In genomic region chr11:69452114-69452867, GRCm38 (mm10) we compare ENCODE assay signal across 9 mouse cellular contexts. TPM values are rescaled to one million over a fixed set of nuclear protein-coding genes. Genes with fewer than 3 reads are reported as not detected.
DNase-seq lines count a peak whose midpoint lies in the region; ATAC-seq and TF ChIP-seq lines count a peak whose summit lies in the region.
"Had no signal": no experiment of that assay in that cellular context is flagged by ENCODE, and none has a peak within 500 bp of the region (broad histone marks: within the 10 kb centered on the region; RNA-seq: fewer than 3 reads in every experiment).

No protein-coding gene starts in this region.

- TF ChIP-seq EP300 in CH12.LX (IDR thresholded peaks at IDR 0.05; ENCODE audit: low read length), result no peak

- no peak overlapping the region for H3K4me2 ChIP-seq in CH12.LX (ENCODE audit: insufficient read depth, low read depth, poor library complexity, severe bottlenecking)
- H3K4me2 ChIP-seq in heart, embryonic 14.5 days (ENCODE audit: low read length), result peak overlapping the region; percentile 60
- peak overlapping the region; percentile 28 for H3K4me2 ChIP-seq in limb, embryonic 13.5 days (replicated peaks)
- H3K4me2 ChIP-seq: liver, embryonic 15.5 days had no signal

- 16% methylated on average over 23 of the region's 23 CpGs for WGBS in heart, embryonic 14.5 days
- 54% methylated on average over 23 of the region's 23 CpGs for WGBS in limb, embryonic 13.5 days

- no peaks in the 10 kb centered on the region for H3K79me2 ChIP-seq in CH12.LX (replicated peaks; ENCODE audit: control insufficient read depth, extremely low read depth, insufficient read depth, poor library complexity, severe bottlenecking)

- no peaks in the 10 kb centered on the region for H3K36me3 ChIP-seq in CH12.LX (replicated peaks in 1 of 2; ENCODE audit: control insufficient read depth in 1 of 2, insufficient read depth in 1 of 2, low read length in 1 of 2)
- H3K36me3 ChIP-seq in heart, embryonic 14.5 days (ENCODE audit: control insufficient read depth, insufficient read depth, low read length), result no peaks in the 10 kb centered on the region
- no peaks in the 10 kb centered on the region for H3K36me3 ChIP-seq in limb, embryonic 13.5 days
- H3K36me3 ChIP-seq: liver, embryonic 15.5 days had no signal

- no peak overlapping the region for H3K4me3 ChIP-seq in CH12.LX (replicated peaks in 1 of 3; ENCODE audit: low read depth in 2 of 3, low read length in 2 of 3, poor library complexity in 1 of 3)
- H3K4me3 ChIP-seq in heart, embryonic 14.5 days (ENCODE audit: control insufficient read depth in 1 of 2, insufficient read depth in 1 of 2, low read depth in 1 of 2, low read length in 2 of 2), result peak overlapping the region; percentile 17 to 33; a peak in 3 of 4 replicates
- H3K4me3 ChIP-seq in limb, embryonic 13.5 days, result 0 out of 2 replicates have a peak overlapping the region, but pooled peaks have one; percentile 8
- H3K4me3 ChIP-seq: liver, embryonic 15.5 days had no signal

- no peak for TF ChIP-seq RAD21 in CH12.LX (IDR thresholded peaks at IDR 0.05; ENCODE audit: low read depth, low read length)

- in situ Hi-C loops in CH12.LX (cut with MboI; ENCODE audit: low pct_ligation_motif_present, low pct_unique_long_range_greater_than_20kb, low sequenced_read_pairs), result no loop called here

- no peaks in the 10 kb centered on the region for H3K9me3 ChIP-seq in CH12.LX (replicated peaks; ENCODE audit: low read length)
- no peaks in the 10 kb centered on the region for H3K9me3 ChIP-seq in heart, embryonic 14.5 days (ENCODE audit: control insufficient read depth, low read length)
- H3K9me3 ChIP-seq in limb, embryonic 13.5 days, result no peaks in the 10 kb centered on the region
- H3K9me3 ChIP-seq: liver, embryonic 15.5 days had no signal

- dilution Hi-C loops in CH12.LX (cut with MboI; ENCODE audit: extremely low pct_ligation_motif_present, extremely low pct_unique_long_range_greater_than_20kb, low sequenced_read_pairs), result no loop called here

- peak; percentile 35 for DNase-seq in CH12.LX (ENCODE audit: extremely low read depth)
- peak; percentile 93 for DNase-seq in ZHBTc4 (ENCODE audit: low read depth, low spot score)
- peak; percentile 60 for DNase-seq in yolk sac, embryonic 10.5 days (ENCODE audit: low spot score)
- DNase-seq in Muller cell, postnatal 12 days (ENCODE audit: inconsistent ontology term), result no peak
- no peak for DNase-seq in left cerebral cortex, adult 11 months (ENCODE audit: low spot score)

- peaks cover 4 to 15% of the 10 kb centered on the region in 2 experiments for H3K4me1 ChIP-seq in CH12.LX (ENCODE audit: control insufficient read depth in 1 of 2, insufficient read depth in 2 of 2)
- peaks cover 27% of the 10 kb centered on the region in 2 experiments for H3K4me1 ChIP-seq in heart, embryonic 14.5 days (ENCODE audit: control insufficient read depth in 2 of 2, insufficient read depth in 2 of 2, low read length in 2 of 2)
- peaks cover 24% of the 10 kb centered on the region for H3K4me1 ChIP-seq in limb, embryonic 13.5 days

- no peak overlapping the region for H3K9ac ChIP-seq in CH12.LX (ENCODE audit: insufficient read depth, low read depth)
- H3K9ac ChIP-seq in heart, embryonic 14.5 days (ENCODE audit: low read length), result peak overlapping the region; percentile 44
- H3K9ac ChIP-seq in limb, embryonic 13.5 days, result 0 out of 2 replicates have a peak overlapping the region, but pooled peaks have one; percentile 13
- H3K9ac ChIP-seq: liver, embryonic 15.5 days had no signal

- H3K27me3 ChIP-seq in CH12.LX (replicated peaks), result peaks cover 77% of the 10 kb centered on the region
- H3K27me3 ChIP-seq in heart, embryonic 14.5 days (ENCODE audit: control insufficient read depth, insufficient read depth, low read length), result no peaks in the 10 kb centered on the region
- no peaks in the 10 kb centered on the region for H3K27me3 ChIP-seq in limb, embryonic 13.5 days

- no peak for TF ChIP-seq POLR2A in CH12.LX (IDR thresholded peaks at IDR 0.05; ENCODE audit: low read depth, low read length)

- no peak for TF ChIP-seq CTCF in CH12.LX (conservative IDR thresholded peaks at IDR 0.05 in 1 of 2, IDR thresholded peaks at IDR 0.05 in 1 of 2; ENCODE audit: low read depth in 2 of 2, low read length in 2 of 2)

- peak; percentile 52; the same call in 1 of the 2 replicates for ATAC-seq in heart, embryonic 14.5 days (ENCODE audit: insufficient number of reproducible peaks, insufficient read depth, low FRiP score, low read depth)
- ATAC-seq in limb, embryonic 13.5 days (ENCODE audit: low FRiP score, low read depth), result no peak
- ATAC-seq in CD4-positive, CD25-positive, alpha-beta regulatory T cell, adult 4 months, result no peak

- no peak overlapping the region for H3K27ac ChIP-seq in CH12.LX (ENCODE audit: insufficient read depth, low read depth)
- peak overlapping the region; percentile 80 to 87 for H3K27ac ChIP-seq in heart, embryonic 14.5 days (replicated peaks in 1 of 2; ENCODE audit: control insufficient read depth in 1 of 2, insufficient read depth in 1 of 2, low read depth in 2 of 2, low read length in 2 of 2)
- peak overlapping the region; percentile 74 for H3K27ac ChIP-seq in limb, embryonic 13.5 days
- H3K27ac ChIP-seq: liver, embryonic 15.5 days had no signal

TF ChIP-seq in CH12.LX, 34 proteins besides CTCF, POLR2A, EP300 and RAD21:
- TF ChIP-seq GABPA (IDR thresholded peaks at IDR 0.05; ENCODE audit: insufficient replicate concordance, low read depth, low read length) (no peak), ZNF384 (IDR thresholded peaks at IDR 0.05; ENCODE audit: low read depth, low read length) (0 out of 2 replicates have a peak, but pooled peaks have one; percentile 4), MAZ (IDR thresholded peaks at IDR 0.05; ENCODE audit: low read depth, low read length) (no peak), IRF4 (IDR thresholded peaks at IDR 0.05; ENCODE audit: low read depth, low read length) (no peak), NRF1 (IDR thresholded peaks at IDR 0.05; ENCODE audit: low read depth, low read length) (no peak), PAX5 (IDR thresholded peaks at IDR 0.05; ENCODE audit: low read length) (no peak), TCF12 (IDR thresholded peaks at IDR 0.05; ENCODE audit: low read depth, low read length) (no peak), BHLHE40 (IDR thresholded peaks at IDR 0.05; ENCODE audit: low read depth, low read length) (peak; percentile 83), SMC3 (IDR thresholded peaks at IDR 0.05; ENCODE audit: low read depth, low read length) (no peak), JUND (conservative IDR thresholded peaks at IDR 0.05; ENCODE audit: low read depth, low read length) (no peak), ZMIZ1 (IDR thresholded peaks at IDR 0.05; ENCODE audit: low read depth, low read length) (no peak)

RNA-seq across cellular contexts. Expression of gene Kdm6b, which starts 38.8 kb away (rescaled TPM):
- 2.9 and 5.7 TPM in 2 replicates for total RNA-seq in CH12.LX (2012; rRNA removed)
- 0.36 and 0.66 TPM in 2 replicates for total RNA-seq in CH12.LX (2014; rRNA removed)
- 6.0 and 7.2 TPM in 2 replicates for polyA plus RNA-seq in CH12.LX (2012; ENCODE audit: insufficient read length, low read depth)
- polyA plus RNA-seq in heart, embryonic 14.5 days (2014; fragmentation: Nextera tagmentation; extraction: Ambion mirVana), result 18.0 and 22.0 TPM in 2 replicates
- 47.3 and 49.3 TPM in 2 replicates for polyA plus RNA-seq in limb, embryonic 13.5 days (2015; fragmentation: Nextera tagmentation; extraction: Ambion mirVana)
- 10 to 100 TPM; 30.7 to 32.6 TPM for polyA plus RNA-seq in CD4-positive, CD25-positive, alpha-beta regulatory T cell, adult 4 months (2017; shearing (Covaris generic))

RNA-seq across cellular contexts. Expression of gene Tmem88, which starts 54.3 kb away (rescaled TPM):
- total RNA-seq in CH12.LX (2012; rRNA removed) (0.25 and 0.38 TPM in 2 replicates), CH12.LX (2014; rRNA removed) (not detected in 2 replicates)
- 0.16 and 0.22 TPM in 2 replicates for polyA plus RNA-seq in CH12.LX (2012; ENCODE audit: insufficient read length, low read depth)
- polyA plus RNA-seq in heart, embryonic 14.5 days (2014; fragmentation: Nextera tagmentation; extraction: Ambion mirVana), result 43.1 and 46.7 TPM in 2 replicates
- 24.0 and 25.6 TPM in 2 replicates for polyA plus RNA-seq in limb, embryonic 13.5 days (2015; fragmentation: Nextera tagmentation; extraction: Ambion mirVana)
- polyA plus RNA-seq in CD4-positive, CD25-positive, alpha-beta regulatory T cell, adult 4 months (2017; shearing (Covaris generic)), result 1 to 10 TPM; 1.1 to 1.2 TPM

RNA-seq across cellular contexts. Expression of gene Cyb5d1, which starts 56.9 kb away (rescaled TPM):
- total RNA-seq in CH12.LX (2012; rRNA removed), result 28.4 and 37.4 TPM in 2 replicates
- total RNA-seq in CH12.LX (2014; rRNA removed), result 27.3 and 29.3 TPM in 2 replicates
- polyA plus RNA-seq in CH12.LX (2012; ENCODE audit: insufficient read length, low read depth), result 29.5 and 33.2 TPM in 2 replicates
- 19.9 and 22.1 TPM in 2 replicates for polyA plus RNA-seq in heart, embryonic 14.5 days (2014; fragmentation: Nextera tagmentation; extraction: Ambion mirVana)
- polyA plus RNA-seq in limb, embryonic 13.5 days (2015; fragmentation: Nextera tagmentation; extraction: Ambion mirVana), result 35.6 and 38.1 TPM in 2 replicates
- 10 to 100 TPM; 17.0 to 28.2 TPM for polyA plus RNA-seq in CD4-positive, CD25-positive, alpha-beta regulatory T cell, adult 4 months (2017; shearing (Covaris generic))

RNA-seq across cellular contexts. Expression of gene Naa38, which starts 57.0 kb away (rescaled TPM):
- 193 and 208 TPM in 2 replicates for total RNA-seq in CH12.LX (2012; rRNA removed)
- total RNA-seq in CH12.LX (2014; rRNA removed), result 161 and 201 TPM in 2 replicates
- polyA plus RNA-seq in CH12.LX (2012; ENCODE audit: insufficient read length, low read depth), result 137 and 153 TPM in 2 replicates
- 158 and 174 TPM in 2 replicates for polyA plus RNA-seq in heart, embryonic 14.5 days (2014; fragmentation: Nextera tagmentation; extraction: Ambion mirVana)
- polyA plus RNA-seq in limb, embryonic 13.5 days (2015; fragmentation: Nextera tagmentation; extraction: Ambion mirVana), result 127 and 137 TPM in 2 replicates
- polyA plus RNA-seq in CD4-positive, CD25-positive, alpha-beta regulatory T cell, adult 4 months (2017; shearing (Covaris generic)), result 100 to 1,000 TPM in 1 of 2 experiments, 10 to 100 TPM in 1; 87.8 to 116 TPM

Comparison
In these comparisons a context has a peak if more than half of its experiments do, and no peak if none do; other contexts are left out.
1. DNase-seq: peak in CH12.LX (single experiment), ZHBTc4 (single experiment) and yolk sac, embryonic 10.5 days (single experiment); none in Muller cell, postnatal 12 days (single experiment) and left cerebral cortex, adult 11 months (single experiment).
2. H3K4me3 ChIP-seq: peak in heart, embryonic 14.5 days (2 of 2) and limb, embryonic 13.5 days (single experiment); none in CH12.LX (0 of 3).
3. RNA of gene Tmem88, which starts 54.3 kb away (polyA plus RNA-seq): 43.1 to 46.7 TPM in heart, embryonic 14.5 days and 24.0 to 25.6 TPM in limb, embryonic 13.5 days; 1.1 to 1.2 TPM in CD4-positive, CD25-positive, alpha-beta regulatory T cell, adult 4 months and 0.16 to 0.22 TPM in CH12.LX; every median in the first group is over 10 times any median in the second.